Mouse (Mus musculus) retina, postnatal 1 day (tissue): ENCODE measurements around the gene Bicra.

Source experiments
- DNase-seq: peaks from one replicate; pipeline ENCODE4 v3.0.0-alpha.2; 2012

The Bicra gene

DNA sequence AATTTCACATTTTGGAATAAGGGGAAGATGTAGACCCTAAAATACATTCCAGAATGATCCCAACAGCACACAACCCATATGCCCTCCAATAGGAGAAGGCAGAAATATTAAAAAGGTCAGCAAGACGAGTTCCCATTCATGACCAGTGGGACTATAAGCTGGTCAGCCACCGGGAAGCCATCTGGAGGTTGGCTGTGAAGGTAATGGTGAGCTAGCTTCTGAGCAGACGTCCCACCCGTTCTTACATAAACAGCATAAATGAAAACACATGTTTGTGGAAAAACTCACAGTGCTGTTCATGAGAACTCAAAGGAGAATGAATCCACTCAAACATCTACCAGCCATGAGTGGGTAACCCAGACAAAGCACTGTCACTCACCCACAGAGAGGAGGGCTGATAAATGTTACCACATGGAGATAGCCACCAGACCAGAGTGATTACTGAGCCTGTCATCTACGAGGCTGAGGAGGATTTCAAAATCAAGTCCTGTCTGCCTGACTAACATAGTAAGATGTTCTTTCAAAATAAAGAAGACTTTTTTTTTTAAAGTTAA, 33.9 kb downstream of the Bicra start:
- DNase-seq, result no peak

DNA sequence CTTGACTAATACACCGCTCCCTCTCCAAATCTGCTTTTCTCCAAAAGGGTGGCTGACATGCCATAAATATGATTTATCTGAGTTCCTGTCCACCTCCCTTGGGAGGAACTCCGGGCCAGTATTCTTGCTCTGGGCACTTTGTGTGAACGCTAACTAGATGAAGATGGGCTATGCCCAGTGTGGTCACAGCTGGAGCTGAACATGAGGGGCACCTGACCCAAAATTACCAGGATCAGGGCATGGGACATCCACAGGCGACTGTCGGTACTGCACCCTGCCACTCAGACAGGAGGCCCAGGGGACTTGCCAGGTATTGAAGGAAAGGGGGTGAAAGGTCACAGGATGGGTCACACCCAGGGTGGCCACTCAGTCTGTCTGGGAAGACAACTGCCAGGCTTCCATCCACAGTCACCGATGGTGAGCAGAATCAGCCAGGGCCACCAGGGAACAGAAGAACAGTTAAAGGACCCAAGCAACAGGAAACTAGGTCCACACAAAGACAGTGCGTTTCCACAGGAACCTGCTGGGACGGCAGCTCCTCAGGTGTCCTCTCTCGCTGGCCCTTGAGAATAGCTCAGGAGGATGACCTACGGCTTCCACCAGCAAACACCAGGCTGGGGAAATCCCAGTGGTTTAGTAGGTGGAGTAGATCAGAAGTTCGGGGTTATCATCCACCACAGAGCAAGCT, 35.0 kb downstream of the Bicra start:
- DNase-seq, result peak; percentile 25

DNA sequence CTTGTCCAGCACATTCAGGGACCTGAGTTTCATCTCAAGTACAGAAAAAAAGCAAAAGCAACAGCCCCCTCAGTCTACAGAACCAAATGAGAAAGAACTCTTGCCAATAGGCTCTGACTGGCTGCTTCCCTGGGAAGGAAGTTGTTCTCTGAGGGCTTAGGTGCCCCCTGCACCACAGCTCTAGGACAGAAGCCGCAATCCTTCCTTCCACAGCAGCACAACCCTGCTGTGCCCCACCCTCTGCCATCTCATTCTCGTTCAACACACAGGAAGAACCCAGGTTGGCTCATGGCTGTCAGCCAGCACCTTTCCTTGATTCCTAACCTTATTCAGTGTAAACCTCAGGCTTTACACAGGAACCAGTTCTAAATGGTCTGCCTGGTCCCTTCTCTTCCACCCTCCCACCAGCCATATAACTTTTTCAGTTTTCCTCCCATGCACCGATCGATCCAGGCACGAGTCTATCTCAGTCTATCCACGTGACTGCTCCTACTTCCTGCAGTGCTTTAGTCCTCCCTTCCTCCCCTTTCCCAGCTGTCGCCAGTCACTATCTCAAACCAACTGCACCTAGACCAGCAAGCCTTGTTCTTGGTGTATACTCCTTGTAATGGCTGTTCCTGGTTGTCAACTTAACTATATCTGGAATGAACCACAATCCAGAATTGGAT, 36.2 kb downstream of the Bicra start:
- DNase-seq, result no peak

DNA sequence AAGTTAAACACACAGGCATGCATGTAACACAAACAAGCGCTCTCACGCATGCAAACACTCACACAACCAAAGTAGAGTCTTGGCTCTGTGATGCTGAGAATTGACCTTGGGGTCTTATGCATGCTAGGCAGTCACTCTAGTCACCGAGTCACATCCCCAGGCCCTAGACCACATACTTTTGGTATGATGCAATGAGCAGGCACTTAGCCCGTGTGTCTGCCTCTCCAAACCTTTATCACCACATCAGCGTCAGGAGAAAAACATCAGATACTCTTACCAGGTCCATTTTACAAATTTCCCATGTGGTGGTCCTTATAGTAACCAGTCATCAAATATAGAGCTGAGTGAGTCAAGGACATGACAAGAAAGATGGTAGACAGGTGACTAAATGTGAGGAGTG, 37.1 kb downstream of the Bicra start:
- no peak for DNase-seq

DNA sequence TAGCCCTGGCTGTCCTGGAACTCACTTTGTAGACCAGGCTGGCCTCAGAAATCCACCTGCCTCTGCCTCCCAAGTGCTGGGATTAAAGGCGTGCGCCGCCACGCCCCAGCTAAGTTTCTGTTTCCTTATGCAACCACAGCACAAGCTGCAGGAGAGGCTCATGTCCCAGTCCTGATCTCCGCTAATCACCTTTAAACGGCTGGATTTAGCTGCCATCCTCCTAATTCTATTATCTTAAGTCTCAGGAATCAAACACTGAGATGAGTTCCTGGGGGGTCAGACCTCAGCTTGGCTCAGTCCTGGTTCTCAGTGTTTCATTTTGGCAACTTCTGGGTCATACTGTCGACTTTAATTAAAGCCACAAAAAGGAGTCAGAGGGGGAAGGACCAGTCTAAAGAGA, 38.1 kb downstream of the Bicra start:
- peak; percentile 58 for DNase-seq

DNA sequence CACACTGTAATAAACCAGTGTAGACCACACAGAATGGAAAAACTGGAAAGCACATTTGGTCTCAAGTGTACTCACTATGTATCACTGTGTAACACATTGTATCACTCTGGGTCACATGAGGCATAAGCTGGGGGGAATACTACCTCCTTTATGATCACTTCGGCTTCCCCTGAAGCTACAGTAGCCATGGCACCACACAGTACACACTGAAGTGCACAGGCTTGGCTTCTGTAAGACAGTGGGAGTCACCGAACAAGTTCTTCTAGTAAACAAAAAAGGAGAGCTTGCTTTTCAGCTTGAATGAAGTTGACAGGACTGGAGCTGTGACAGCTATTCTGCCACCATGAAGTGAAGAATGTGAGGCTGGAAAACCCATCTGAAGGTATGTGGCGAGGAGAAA, 42.7 kb downstream of the Bicra start:
- DNase-seq, result peak; percentile 27

DNA sequence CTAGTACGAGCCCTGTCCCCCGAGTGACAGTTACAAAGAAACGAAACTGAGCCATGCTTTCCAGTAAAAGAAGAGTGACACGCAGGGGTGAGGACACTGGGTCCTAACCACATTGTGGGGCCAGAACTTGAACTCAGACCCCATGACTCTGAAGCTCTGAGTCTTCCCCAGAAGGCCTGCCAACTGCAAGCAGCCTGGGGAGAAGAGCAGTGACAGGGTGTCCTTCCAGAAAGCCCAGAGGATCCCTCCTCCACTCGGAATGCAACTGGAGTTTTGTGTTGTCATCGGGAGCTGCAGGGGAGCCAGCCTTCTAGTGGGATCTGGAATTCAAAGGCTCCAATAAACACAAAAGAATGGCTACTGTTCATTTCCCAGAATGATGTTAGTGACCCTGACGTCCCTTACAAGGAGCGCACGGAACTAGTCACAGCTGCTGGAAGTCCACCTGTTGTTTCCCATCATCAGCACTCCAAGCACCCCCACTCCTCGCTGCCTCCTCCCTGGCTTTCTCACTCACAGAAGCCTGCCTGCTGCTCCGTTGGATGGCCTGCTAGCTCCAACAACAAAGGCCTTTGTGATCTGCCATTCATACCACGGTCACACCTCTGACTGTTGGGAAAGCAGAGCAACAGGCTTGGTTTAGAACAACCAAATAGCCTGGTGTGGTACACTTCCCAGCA, 43.4 kb downstream of the Bicra start:
- DNase-seq, result peak; percentile 75

DNA sequence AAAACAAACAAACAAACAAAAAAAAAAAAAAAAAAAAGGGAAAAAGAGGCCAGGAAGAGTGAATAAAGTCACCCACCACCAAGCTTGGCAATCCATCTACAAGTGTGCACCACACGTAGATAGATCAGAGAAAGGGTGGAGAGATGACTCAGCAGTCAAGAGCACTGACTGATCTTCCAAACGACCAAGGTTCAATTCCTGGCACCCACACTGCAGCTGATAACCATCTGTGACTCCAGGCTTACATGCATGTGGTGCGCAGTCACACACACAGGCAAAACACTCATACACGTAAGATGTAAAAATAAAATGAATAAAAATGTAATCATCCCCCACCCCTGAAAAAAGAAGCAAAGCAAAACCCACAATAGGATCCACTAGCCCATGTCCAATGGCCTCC, 44.7 kb downstream of the Bicra start:
- no peak for DNase-seq

DNA sequence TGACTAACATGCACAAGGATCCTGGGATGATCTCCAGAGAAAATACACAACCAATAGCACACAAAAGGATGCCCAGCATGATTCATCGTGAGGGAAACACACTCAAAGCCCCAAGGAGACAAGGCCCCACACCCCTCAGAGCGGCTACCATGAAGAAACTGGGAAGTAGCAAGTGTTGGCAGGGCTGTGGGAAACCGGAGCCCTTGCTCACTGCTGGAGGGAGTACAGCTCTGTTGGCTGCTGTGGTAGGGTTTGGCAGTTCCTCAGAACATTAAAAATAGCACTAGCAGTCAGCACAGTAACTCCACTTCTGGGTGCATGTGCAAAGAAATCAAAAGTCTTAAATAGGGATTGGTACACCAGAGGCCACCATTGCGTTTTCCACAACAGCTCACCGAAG, 45.5 kb downstream of the Bicra start:
- no peak for DNase-seq

DNA sequence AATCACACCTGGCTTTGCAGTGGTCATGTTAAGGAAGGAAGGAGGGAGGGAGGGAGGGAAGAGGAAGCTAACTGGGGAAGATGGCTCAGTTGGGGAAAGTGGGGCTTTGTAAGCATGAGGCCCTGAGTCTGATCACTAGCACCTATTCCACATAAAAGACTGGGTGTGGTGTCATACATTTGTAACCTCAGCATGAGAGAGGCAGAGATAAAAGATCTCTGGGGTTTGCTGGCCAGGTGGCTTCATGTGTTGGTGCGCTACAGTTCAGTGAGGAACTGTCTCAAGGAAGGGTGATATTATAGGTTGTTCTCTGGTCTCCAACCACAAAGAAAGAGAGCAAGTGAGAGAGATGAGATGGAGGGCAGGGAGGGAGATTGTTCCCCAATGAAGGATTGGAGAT, 46.0 kb downstream of the Bicra start:
- DNase-seq, result no peak

DNA sequence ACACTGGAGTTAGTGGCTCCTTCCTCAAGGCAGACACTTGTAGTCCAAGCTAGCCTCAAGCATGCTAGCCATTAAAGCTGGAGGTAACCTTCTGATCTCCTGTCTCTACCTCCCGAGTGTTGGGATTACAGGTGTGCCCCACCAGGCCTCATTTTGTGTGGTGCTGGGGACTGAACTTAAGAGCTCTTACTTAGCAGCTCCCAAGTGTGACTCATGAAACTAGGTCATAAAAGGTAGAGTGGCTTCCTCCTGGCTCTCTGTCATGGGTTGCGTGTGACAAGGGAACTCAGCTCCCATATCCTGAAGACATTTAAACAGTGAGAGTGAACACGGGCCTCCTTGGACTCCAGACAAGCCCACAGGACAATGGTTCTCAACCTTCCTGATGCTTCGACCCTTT, 53.9 kb downstream of the Bicra start:
- DNase-seq, result no peak

DNA sequence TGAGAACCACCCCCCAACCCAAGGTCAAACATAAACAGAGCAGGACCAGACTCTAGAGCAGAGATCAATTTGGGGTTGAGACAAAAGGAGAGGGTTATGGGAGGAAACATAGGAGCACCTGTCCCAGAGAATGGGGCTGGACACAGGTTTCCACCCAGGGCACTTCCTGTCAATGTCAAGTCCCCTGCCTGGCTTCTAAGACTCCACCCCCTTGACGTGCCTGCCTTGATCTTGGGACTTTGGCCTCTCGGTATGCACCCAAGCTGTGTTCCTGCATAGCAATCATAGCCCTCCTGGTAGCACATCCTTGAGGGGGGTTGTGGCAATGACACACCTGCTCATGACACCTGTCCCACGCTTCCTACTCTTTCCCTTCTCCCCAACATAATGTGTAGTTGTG, 54.6 kb downstream of the Bicra start:
- no peak for DNase-seq

DNA sequence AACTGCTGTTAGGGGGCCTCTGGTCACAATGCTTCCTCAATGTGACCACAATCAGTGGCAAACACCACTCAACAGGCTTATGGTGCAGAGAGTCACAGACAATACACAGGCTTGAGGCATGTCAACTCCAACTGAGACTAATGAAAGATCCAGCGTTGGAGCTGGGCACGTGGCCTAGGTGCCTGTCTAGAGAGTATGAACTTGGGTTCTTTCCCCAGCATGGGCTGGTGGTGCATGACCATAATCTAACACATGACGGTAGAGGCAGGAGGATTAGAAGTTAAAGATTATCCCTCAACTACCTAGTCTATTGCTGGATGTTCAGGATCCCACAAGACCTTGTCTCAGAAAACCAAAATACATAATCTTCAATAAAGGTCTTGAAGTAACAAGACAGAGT, 56.0 kb downstream of the Bicra start:
- DNase-seq, result no peak

DNA sequence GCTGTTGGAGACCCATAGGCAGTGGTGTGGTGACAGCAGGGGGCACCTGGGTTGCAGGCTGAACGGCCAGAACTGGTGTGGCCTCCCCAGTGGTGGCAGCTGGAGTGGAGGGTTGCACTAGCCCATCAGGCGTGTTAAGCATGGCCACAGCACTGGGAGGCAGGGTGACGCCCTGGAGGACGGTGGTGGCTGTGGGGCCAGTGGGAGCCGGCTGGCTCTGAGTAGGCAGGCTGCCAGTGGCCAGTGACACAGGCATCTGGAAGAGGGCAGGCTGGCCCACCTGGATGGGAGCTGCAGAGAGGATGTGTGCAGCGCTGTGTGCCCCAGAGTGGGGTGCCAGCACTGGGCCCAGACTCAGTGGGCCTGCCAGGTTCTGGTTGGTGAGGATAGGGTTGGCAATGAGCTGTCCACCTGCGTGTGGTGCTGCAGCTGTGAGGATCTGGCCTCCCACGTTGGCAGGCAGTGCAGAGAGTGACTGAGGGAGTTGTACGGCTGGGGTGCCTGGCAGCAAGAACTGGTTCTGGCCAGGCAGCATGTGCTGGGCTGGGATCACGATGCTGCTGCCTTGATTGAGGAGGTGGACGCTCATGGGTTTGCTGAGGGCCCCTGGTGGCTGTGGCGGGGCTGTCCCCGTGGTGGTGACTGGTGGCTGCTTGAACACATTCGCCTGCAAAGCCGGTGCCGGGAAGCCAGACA, 59.9 kb downstream of the Bicra start:
- DNase-seq, result no peak

DNA sequence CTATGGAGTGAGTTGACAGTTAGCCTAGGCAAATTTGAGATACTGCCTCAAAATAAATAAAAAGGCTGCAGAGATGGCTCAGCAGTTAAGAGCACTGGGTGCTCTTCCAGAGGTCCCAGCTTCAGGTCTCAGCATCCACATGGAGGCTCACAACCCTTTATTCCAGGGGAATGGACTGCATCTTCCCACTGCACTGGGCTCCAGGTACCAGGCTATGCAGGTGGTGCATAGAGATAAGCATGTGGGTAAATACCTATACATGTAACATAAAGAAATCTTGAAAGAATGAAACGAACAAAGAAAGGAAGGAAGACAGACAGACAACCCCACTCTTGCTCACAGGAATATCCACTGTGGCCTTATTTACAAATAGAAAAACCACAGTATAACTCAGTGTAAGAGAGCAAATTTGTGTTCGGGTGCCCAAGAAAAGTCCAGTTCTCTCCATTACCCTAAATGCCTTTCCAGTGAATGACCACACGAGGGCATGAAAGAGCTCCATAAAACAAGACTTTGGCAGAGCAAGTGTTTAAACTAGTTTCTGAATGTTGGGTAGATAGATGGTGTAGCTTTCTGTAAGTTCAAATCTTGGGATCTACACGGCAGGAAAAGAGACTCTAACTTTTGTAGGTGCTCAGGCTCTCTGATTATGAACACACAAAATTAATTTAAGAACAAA, 64.9 kb downstream of the Bicra start:
- DNase-seq, result peak; percentile 62

DNA sequence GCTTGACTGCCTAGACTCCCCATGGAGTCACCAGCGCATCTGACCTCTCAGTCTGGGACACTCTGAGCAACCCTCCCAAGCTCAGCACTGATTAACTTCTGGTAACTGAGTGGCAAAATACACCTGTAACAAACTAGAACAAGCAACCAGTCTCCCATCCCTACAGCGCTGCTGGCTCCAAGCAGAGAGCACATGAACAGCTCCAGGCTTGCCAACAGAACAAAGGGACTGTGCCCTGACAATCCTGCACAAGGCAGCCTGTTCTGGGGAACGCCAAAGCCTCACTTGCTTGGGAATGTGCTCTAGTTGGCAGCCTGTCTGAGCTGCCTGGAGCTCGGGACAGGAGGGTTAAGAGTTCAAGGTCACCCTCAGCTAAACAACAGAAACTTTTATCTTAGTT, 66.2 kb downstream of the Bicra start:
- DNase-seq, result no peak

DNA sequence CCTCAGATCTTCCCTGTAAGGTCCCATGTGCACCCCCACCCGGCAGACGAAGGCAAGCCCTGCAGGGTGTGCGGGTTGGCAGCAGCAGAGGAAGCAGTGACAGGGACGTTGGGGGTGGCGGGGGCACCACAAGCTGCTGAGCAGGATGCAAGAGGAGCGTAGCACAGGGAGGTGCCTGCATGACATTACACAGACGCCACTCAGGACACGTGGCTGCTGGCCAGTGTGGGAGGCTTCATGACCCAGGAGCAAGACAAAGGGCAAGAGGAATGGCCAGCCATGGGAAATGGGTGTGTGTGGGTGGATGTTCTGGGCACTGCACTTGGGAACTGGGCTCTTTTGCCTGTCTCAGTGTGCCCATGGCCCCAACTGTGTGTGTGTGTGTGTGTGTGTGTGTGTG, 67.5 kb downstream of the Bicra start:
- DNase-seq, result no peak

DNA sequence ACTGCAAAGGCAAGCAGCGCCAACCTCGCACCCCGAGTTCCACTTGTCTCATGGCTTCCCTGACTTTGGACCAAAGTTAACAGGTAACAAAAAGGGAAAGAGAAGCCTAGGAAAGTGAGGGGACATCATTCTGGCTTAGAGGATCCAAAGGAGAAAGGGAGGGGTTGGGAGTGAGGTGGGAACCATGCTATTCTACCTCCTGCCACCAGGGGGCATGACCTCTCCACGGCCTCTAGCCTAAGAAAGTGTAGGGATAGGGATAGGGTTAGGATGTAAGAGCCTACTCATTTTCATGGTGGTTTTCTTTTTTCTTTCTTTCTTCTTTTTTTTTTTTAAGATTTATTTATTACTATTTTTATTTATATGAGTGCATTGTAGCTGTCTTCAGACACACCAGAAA, 71.8 kb downstream of the Bicra start:
- peak; percentile 66 for DNase-seq

DNA sequence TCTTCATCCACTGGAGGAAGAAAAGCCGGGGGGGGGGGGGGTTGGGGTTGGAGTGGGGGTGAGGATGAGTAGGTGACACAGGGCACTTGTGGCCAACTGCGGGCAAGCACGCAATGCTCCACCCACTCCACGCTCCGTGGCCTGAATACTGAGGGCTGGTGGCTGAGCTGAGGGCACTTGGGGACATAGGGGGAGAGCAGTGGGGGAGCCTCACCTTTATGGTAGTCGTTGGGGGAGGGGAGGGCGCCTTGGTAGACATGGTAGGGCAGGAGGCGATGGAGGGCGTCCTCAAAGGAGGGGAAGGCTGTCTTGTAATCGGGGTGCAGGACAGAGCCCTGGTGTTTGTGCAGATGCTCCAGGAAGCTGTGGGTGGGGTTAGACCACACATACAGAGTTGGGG, 72.3 kb downstream of the Bicra start:
- DNase-seq, result no peak

DNA sequence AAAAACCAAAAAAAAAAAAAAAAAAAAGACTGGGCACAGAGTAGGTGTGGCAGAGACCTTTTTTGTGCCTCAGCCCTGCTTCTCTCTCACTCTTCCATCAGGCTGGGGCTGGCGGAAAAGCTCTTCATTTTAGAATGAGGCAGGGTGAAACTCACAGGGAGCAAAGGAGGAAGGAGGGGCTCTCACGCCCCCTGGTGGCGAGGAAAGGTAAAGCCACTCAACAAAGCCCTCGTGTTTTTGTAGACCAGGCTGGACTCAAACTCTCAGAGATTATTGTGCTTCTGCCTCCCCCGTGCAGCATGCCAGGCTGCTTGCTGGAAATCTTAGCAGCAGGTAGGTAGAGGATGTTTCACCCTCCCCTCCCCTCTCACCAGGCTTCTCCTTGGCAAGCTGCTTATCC, 73.0 kb downstream of the Bicra start:
- DNase-seq, result peak; percentile 74

DNA sequence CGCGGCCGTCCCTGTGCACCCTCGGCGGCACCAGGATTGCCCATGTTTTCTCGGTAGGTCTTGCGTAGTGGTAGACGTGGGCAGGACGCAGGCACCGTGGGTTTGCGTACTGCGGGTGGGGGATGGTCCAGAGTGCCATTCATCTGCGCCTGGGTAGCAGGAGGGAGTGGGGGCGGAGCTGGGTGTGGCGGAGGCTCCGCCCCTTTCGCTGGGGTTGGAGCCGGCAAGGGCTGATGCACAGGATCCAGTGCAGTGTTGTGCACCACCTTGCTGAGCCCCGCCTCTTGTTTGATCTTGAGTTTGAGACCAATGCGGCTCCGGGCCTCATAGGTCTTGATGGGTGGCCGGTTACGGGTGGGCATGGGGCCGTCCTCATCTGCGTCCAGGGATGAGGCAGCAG, 75.5 kb downstream of the Bicra start:
- DNase-seq, result no peak

DNA sequence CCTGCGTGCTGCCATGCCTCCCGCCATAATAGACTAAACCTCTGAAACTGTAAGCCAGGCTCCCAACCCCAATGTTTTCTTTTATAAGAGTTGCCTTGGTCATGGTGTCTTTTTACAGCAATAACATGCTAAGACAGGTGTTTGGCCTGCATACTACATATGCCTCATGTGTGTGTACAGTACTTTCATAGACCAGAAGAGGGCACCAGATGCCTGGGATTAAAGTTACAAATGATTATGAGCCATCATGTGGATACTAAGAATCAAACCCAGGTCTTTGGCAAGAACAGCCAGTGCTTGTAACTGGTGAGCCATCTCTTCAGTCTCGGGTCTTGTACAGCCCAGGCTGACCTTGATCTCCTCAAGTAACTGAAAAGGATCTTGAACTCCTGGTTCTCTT, 78.0 kb downstream of the Bicra start:
- peak; percentile 28 for DNase-seq

DNA sequence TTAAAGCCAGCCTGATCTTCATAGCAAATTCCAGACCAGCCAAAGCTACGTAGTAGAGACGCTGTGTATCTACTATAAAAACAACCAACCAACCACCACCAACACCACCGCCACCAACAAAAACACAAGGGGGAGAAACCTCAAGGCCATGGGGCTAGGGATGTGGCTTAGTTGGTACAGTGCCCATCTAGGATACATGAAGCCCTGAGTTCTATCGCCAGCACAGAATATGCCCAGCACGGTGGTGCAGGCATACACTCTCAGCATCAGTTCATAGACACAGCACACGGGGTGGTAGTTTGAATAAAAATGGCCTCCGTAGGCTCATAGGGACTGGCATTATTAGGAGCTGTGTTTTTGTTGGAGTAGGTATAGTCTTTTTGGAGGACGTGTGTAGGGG, 79.4 kb downstream of the Bicra start:
- no peak for DNase-seq
